Mouse (Mus musculus) stomach, postnatal 0 days (tissue): Measurements from ENCODE around the gene Atp6v1g3. TPM values are rescaled to one million over a fixed set of nuclear protein-coding genes. Genes with fewer than 3 reads are reported as not detected.

Experiments used
- ATAC-seq: fragments of 200-750 bp; cut with Nextera tagmentation; 2 replicates; pipeline ENCODE4 v1.8.0; 2017; ENCODE audit not compliant: low FRiP score, low TSS enrichment
- DNase-seq: peaks from one replicate; pipeline ENCODE4 v3.0.0-alpha.2; 2016; ENCODE audit warnings: low spot score
- H3K27ac ChIP-seq: fragments of 300-500 bp; sonication (generic); replicated peaks from 2 replicates; pipeline ENCODE4 v1.5.1; 2014; ENCODE audit warnings: mild to moderate bottlenecking, control low read depth
- H3K27me3 ChIP-seq: fragments of 300-500 bp; sonication (generic); 2 replicates; pipeline ENCODE4 v1.6.1; 2014; ENCODE audit warnings: low read length; ENCODE audit not compliant: control insufficient read depth, insufficient read depth
- H3K36me3 ChIP-seq: fragments of 300-500 bp; sonication (generic); 2 replicates; pipeline ENCODE4 v1.6.1; 2014; ENCODE audit warnings: low read length, mixed read lengths; ENCODE audit not compliant: control insufficient read depth, insufficient read depth
- H3K4me1 ChIP-seq: fragments of 300-500 bp; sonication (generic); replicated peaks from 2 replicates; pipeline ENCODE4 v1.6.1; 2014; ENCODE audit warnings: antibody characterized with exemption; ENCODE audit not compliant: control insufficient read depth, insufficient read depth
- H3K4me2 ChIP-seq: fragments of 300-500 bp; sonication (generic); replicated peaks from 2 replicates; pipeline ENCODE4 v1.6.1; 2014; ENCODE audit warnings: low read depth, mild to moderate bottlenecking, control low read depth, moderate library complexity
- H3K4me3 ChIP-seq: fragments of 300-500 bp; sonication (generic); 2 replicates; pipeline ENCODE4 v1.5.1; 2014; ENCODE audit warnings: low read depth, low read length, control low read depth
- H3K9ac ChIP-seq: fragments of 300-500 bp; sonication (generic); 2 replicates; pipeline ENCODE4 v1.6.1; 2014; ENCODE audit warnings: mild to moderate bottlenecking, low read length, control low read depth, mixed read lengths
- H3K9me3 ChIP-seq: fragments of 300-500 bp; sonication (generic); 2 replicates; pipeline ENCODE4 v1.6.1; 2016; ENCODE audit warnings: low read length; ENCODE audit not compliant: control insufficient read depth
- CTCF ChIP-seq: IDR thresholded peaks from 2 replicates; pipeline ENCODE4 v1.5.1; 2016; ENCODE audit warnings: antibody characterized with exemption, low read depth, mild to moderate bottlenecking, moderate library complexity
- EP300 ChIP-seq: optimal IDR thresholded peaks from 2 replicates; pipeline ENCODE3; 2016; ENCODE audit warnings: antibody characterized with exemption
- WGBS: fragments of 180-500 bp; shearing (Covaris S2); extraction: QIAGEN DNeasy Blood & Tissue Kit; methylation state at CpG from one replicate; pipeline ENCODE4 v1.1.7; 2014; 5-methylcytosine and 5-hydroxymethylcytosine counted together
- polyA plus RNA-seq: library from polyadenylated mRNA; unstranded; fragments of >200 nt; fragmentation: Nextera tagmentation; extraction: Ambion mirVana; gene quantifications from 2 replicates; pipeline ENCODE4 v1.2.1, GENCODE M21; 2015

Atp6v1g3 gene
- polyA plus RNA-seq, 1 experiment from 2014 or later = not detected

- 77% methylated on average over 3 of the region's 3 CpGs for WGBS
- Histone ChIP-seq H3K4me2 (no peak overlapping the region), H3K4me3 (no peak overlapping the region), H3K36me3 (no peaks in the 10 kb centered on the region), H3K9ac (no peak overlapping the region), H3K9me3 (no peaks in the 10 kb centered on the region), H3K27me3 (no peaks in the 10 kb centered on the region), H3K27ac (no peak overlapping the region), H3K4me1 (no peaks in the 10 kb centered on the region)
- ATAC-seq (no peak), DNase-seq (no peak)
- TF ChIP-seq CTCF (no peak), EP300 (no peak)
Measured at GRCm38 (mm10) chr1:138245533-138245932, 28.0 kb upstream of the Atp6v1g3 start.

GRCm38 (mm10) chr1:138246438-138247164 is 26.9 kb upstream of the Atp6v1g3 start:
- Histone ChIP-seq H3K4me3 (no peak overlapping the region), H3K36me3 (no peaks in the 10 kb centered on the region), H3K9ac (no peak overlapping the region), H3K27me3 (no peaks in the 10 kb centered on the region), H3K27ac (no peak overlapping the region), H3K9me3 (no peaks in the 10 kb centered on the region), H3K4me2 (no peak overlapping the region), H3K4me1 (no peaks in the 10 kb centered on the region)
- DNase-seq (no peak), ATAC-seq (no peak)
- whole genome bisulfite sequencing = 76% methylated on average over 7 of the region's 7 CpGs
- TF ChIP-seq EP300 (no peak), CTCF (no peak)

- no peak overlapping the region for H3K27ac ChIP-seq
- WGBS = 82% methylated on average over 8 of the region's 8 CpGs
- H3K4me2 ChIP-seq = no peak overlapping the region
- no peak for DNase-seq
- H3K36me3 ChIP-seq = no peaks in the 10 kb centered on the region
- TF ChIP-seq EP300 (no peak), CTCF (no peak)
- no peak overlapping the region for H3K9ac ChIP-seq
- no peaks in the 10 kb centered on the region for H3K9me3 ChIP-seq
- ATAC-seq = no peak
- H3K4me3 ChIP-seq = no peak overlapping the region
- H3K4me1 ChIP-seq = no peaks in the 10 kb centered on the region
- no peaks in the 10 kb centered on the region for H3K27me3 ChIP-seq
Measured at GRCm38 (mm10) chr1:138247699-138248483, 25.6 kb upstream of the Atp6v1g3 start.

GRCm38 (mm10) chr1:138248770-138249169 is 24.8 kb upstream of the Atp6v1g3 start:
- Histone ChIP-seq H3K9me3 (no peaks in the 10 kb centered on the region), H3K27ac (no peak overlapping the region), H3K4me2 (no peak overlapping the region), H3K27me3 (no peaks in the 10 kb centered on the region), H3K9ac (no peak overlapping the region), H3K36me3 (no peaks in the 10 kb centered on the region), H3K4me3 (no peak overlapping the region), H3K4me1 (no peaks in the 10 kb centered on the region)
- TF ChIP-seq EP300 = no peak
- TF ChIP-seq CTCF = no peak
- ATAC-seq = no peak
- no peak for DNase-seq
- 80% methylated on average over 2 of the region's 2 CpGs for WGBS

- H3K36me3 ChIP-seq = no peaks in the 10 kb centered on the region
- no peaks in the 10 kb centered on the region for H3K27me3 ChIP-seq
- H3K9ac ChIP-seq = no peak overlapping the region
- TF ChIP-seq EP300 (no peak), CTCF (no peak)
- DNase-seq = no peak
- H3K4me2 ChIP-seq = no peak overlapping the region
- no peak overlapping the region for H3K27ac ChIP-seq
- ATAC-seq = no peak
- 76% methylated on average over 2 of the region's 2 CpGs for WGBS
- no peaks in the 10 kb centered on the region for H3K9me3 ChIP-seq
- H3K4me3 ChIP-seq = no peak overlapping the region
- H3K4me1 ChIP-seq = no peaks in the 10 kb centered on the region
Measured at GRCm38 (mm10) chr1:138250951-138251350, 22.6 kb upstream of the Atp6v1g3 start.
